Mouse (Mus musculus) ES-E14 (cell line): ENCODE results near the gene Ccm2.

Source experiments
- CHD2 ChIP-seq: IDR thresholded peaks from 2 replicates; pipeline ENCODE4 v1.6.1; 2014; ENCODE audit warnings: mild to moderate bottlenecking, low read depth, low read length, inconsistent platforms
- HCFC1 ChIP-seq: IDR thresholded peaks from 2 replicates; pipeline ENCODE4 v1.6.1; 2012; ENCODE audit warnings: low read length, inconsistent platforms, borderline replicate concordance; ENCODE audit not compliant: insufficient read depth
- MAFK ChIP-seq: IDR thresholded peaks from 2 replicates; pipeline ENCODE4 v1.6.1; 2014; ENCODE audit warnings: mild to moderate bottlenecking, low read depth, low read length, inconsistent platforms; ENCODE audit not compliant: insufficient read depth
- ZNF384 ChIP-seq: IDR thresholded peaks from 2 replicates; pipeline ENCODE4 v1.6.1; 2012; ENCODE audit warnings: low read depth, low read length, inconsistent platforms

DNA sequence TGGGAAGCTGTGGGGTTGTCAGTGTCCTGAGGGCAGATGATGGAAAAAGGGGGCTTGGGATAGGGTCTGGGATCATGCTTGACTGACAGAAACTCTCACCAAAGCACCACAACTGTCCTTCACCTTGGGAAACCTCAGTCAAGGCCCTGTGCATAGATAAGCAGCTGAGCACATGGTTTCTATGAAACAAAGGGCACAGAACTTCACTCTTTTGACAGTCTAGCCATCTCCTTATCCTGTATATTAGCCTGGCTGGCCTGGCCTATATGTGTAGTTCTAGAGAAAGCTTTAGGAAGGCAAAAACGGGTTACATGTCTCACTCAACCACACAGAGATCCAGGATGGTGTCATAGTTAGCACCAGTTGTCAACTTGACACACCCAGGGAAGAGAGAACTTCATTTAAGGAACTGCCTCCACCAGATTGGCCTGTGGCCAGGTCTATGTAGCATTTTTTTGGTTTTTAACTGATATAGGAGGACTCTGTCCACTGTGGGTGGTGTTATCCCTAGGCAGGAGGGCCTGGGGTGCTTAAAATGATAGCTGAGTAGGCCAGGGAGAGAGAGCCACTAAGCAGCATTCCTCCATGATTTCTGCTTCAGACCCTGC, 38.3 kb upstream of the Ccm2 start:
- TF ChIP-seq CHD2 (no peak), HCFC1 (no peak), MAFK (no peak), ZNF384 (no peak)
